Mouse (Mus musculus) erythroid progenitor cell, adult 5-6 weeks (primary cell): Measurements from ENCODE around the gene Cep97. TPM values are rescaled to one million over a fixed set of nuclear protein-coding genes. Genes with fewer than 3 reads are reported as not detected.
"Not testable (repeated sequence)": the region's sequence is repeated elsewhere in the genome, so short reads cannot be mapped to it uniquely, and the experiment has no call there.

ENCODE experiments used
- ATAC-seq: replicated peaks from 2 replicates; pipeline ENCODE4 v1.8.0; 2016; ENCODE audit warnings: moderate number of reproducible peaks, mild to moderate bottlenecking, moderate TSS enrichment, inconsistent platforms; ENCODE audit not compliant: poor library complexity, low FRiP score, severe bottlenecking
- total RNA-seq, 2 experiments: library from RNA; stranded (forward) in 1 of 2; stranded (reverse) in 1 of 2; fragments of 150-400 nt in 1 of 2; fragments of 186-747, 209-891 nt in 1 of 2; gene quantifications; 2 replicates each; pipeline versions ENCODE4 v1.2.3 to v1.2.4; 2015 to 2017; ENCODE audit warnings: low replicate concordance in 2 of 2

Cep97 gene
- total RNA-seq (2015; ENCODE audit: low replicate concordance) (27.0 and 28.1 TPM in 2 replicates), total RNA-seq (2017; ENCODE audit: low replicate concordance) (17.6 and 18.2 TPM in 2 replicates)

DNA sequence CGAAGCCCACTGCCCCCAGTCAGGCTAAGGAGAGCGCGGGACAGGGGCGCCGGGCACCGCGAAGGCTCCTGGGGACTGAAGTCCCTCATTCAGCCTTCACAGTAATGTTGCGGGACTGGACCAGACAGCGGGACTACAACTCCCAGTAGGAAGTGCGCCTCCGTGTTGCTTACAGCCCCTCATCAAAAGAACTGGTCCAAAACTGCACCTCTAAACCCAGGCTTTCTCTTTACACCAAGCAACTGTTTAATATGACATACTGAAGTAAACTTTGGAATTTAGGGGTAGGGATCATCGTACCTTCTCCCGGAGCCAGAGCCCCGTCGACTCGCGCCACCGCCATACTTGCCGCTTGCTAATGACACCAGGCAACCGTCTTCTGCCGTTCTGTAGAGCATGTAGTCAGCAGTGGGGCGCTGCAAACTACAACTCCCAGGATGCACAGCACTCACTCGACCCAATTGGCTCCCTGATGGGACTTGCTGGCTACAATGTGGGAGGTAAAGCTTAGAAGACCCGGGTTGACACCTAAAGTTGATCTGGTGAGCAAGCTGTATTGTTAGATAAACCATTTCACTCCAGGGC, at the start of gene Cep97:
Gene Cep97 (minus strand): TSS at position 403 of the 585 bp plus-strand sequence.
- ATAC-seq, result peak; percentile 96

DNA sequence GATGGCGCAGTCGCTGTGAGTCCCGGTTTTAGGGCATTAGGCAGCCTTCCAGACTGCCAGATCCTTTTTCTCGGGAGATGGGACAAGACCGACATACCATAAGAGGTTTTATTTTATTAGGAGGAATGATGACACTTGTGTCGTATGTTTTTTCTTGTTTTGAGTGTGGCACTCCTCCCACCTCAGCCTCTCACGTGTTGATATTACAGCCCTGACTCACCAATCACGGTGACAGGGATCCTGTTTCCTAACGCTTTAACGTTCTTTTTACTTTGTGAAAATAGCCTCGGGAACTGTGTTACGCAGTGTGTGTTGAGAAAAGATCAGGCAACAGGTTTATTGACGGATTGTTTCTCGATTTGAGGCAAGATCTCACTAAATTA, 40.2 kb upstream of the Cep97 start:
- peak; percentile 48 for ATAC-seq

GRCm38 (mm10) chr16:55974256-55974902, 39.7 kb upstream of the Cep97 start:
- ATAC-seq, result peak; percentile 73

- ATAC-seq, result peak; percentile 95
Measured at GRCm38 (mm10) chr16:55973431-55974255, 39.0 kb upstream of the Cep97 start, which contains the start of gene Zbtb11. Zbtb11 (plus strand) TSS chr16:55973883.

DNA sequence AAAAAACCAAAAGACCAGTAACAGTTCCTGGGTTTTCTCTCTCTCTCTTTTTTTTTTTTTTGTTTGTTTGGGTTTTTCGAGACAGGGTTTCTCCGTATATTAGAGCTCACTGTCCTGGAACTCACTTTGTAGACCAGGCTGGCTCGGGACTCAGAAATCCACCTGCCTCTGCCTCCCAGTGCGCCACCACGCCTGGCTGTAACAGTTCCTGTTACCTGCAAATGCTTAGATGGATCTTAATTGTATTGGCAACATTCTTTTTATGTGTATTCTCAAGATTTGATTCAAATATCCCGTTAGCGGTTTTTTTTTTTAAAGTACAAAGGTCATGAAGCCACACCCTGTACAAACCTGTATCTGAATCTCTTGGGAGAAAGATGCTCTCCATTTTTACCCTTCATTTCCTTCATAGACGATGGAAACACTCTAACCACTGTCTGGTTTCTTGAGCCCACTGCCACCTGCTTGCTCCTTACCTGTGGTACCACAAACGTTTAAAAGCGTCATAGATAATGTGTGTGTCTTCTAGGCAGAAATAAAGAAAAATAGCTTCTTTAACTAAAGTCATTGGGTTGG, 38.1 kb upstream of the Cep97 start:
- no peak for ATAC-seq

GRCm38 (mm10) chr16:55971735-55972615, 37.3 kb upstream of the Cep97 start:
- no peak for ATAC-seq

- ATAC-seq, result no peak
Measured at GRCm38 (mm10) chr16:55970416-55970815, 35.8 kb upstream of the Cep97 start.

GRCm38 (mm10) chr16:55969147-55969546, 34.5 kb upstream of the Cep97 start:
- no peak for ATAC-seq

- ATAC-seq, result no peak
Measured at GRCm38 (mm10) chr16:55967221-55967620, 32.6 kb upstream of the Cep97 start.

- ATAC-seq, result peak; percentile 93
Measured at GRCm38 (mm10) chr16:55966212-55966871, 31.7 kb upstream of the Cep97 start, which contains the start of gene Rpl24. Rpl24 (plus strand) TSS chr16:55966275.

GRCm38 (mm10) chr16:55964126-55964949, 29.7 kb upstream of the Cep97 start:
- ATAC-seq, result no peak

GRCm38 (mm10) chr16:55963068-55963467, 28.4 kb upstream of the Cep97 start:
- ATAC-seq, result not testable (repeated sequence)

- not testable (repeated sequence) for ATAC-seq
Measured at GRCm38 (mm10) chr16:55954196-55954595, 19.5 kb upstream of the Cep97 start.

DNA sequence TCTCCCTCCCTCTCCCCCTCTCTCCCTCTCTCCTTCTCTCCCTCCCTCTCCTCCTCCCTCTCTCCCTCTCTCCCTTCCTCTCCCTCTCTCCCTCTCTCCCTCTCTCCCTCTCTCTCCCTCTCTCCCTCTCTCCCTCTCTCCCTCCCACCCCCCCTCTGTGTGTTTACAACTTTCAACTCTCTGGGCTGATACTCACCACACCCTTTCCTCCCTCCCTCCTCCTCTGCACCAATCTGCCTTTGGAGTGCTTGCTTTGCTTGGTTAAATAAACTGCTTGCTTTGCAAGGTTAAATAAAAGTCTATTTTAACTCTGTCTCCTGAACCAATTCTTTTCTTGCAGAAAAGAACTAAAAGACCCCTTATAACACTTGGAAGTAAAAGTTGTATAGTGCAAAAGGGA, 18.1 kb upstream of the Cep97 start:
- no peak for ATAC-seq

- peak; percentile 32; the same call in 1 of the 2 replicates for ATAC-seq
Measured at GRCm38 (mm10) chr16:55951679-55952327, 17.1 kb upstream of the Cep97 start.

- ATAC-seq, result peak; percentile 93
Measured at GRCm38 (mm10) chr16:55950946-55951678, 16.5 kb upstream of the Cep97 start.

DNA sequence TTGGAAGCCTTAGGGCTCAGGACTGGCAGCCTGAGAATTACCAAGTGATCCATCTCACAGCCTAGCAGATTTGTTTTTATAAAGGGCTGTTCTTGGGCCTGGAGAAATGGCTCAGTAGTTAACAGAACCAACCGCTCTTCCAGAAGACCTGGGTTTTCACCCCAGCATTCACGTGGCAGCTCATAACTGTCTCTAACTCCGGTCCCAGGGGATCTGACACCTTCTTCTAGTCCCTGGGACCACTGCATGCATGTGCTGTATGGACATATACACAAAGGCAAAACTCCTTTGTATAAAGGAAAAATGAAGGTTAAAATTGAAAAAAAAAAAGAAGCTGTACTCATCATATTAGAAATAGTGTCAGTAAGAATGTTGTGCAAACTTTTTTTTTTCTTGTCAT, 15.8 kb upstream of the Cep97 start:
- ATAC-seq, result no peak
